Mouse (Mus musculus) lung, postnatal 36 days (tissue): ENCODE results near the gene Cttnbp2nl.

Experiments
- DNase-seq: peaks from one replicate; pipeline ENCODE4 v3.0.0; 2022; ENCODE audit warnings: mixed read lengths

Cttnbp2nl gene

GRCm38 (mm10) chr3:104963331-104964276 lies 89.3 kb downstream of the Cttnbp2nl start:
- DNase-seq: no peak

GRCm38 (mm10) chr3:104962866-104963265 lies 90.1 kb downstream of the Cttnbp2nl start:
- DNase-seq: no peak

- no peak for DNase-seq
Observed at GRCm38 (mm10) chr3:104962141-104962611, 90.8 kb downstream of the Cttnbp2nl start.

GRCm38 (mm10) chr3:104961066-104962059 lies 91.6 kb downstream of the Cttnbp2nl start, which contains the start of gene Wnt2b:
Gene Wnt2b, minus strand, starts transcription at chr3:104961921.
- DNase-seq: no peak

GRCm38 (mm10) chr3:104960026-104961000 lies 92.6 kb downstream of the Cttnbp2nl start:
- DNase-seq: no peak

GRCm38 (mm10) chr3:104956131-104956581 lies 96.8 kb downstream of the Cttnbp2nl start:
- peak; percentile 81 for DNase-seq

- DNase-seq: no peak
Observed at GRCm38 (mm10) chr3:104954551-104954950, 98.4 kb downstream of the Cttnbp2nl start.

- no peak for DNase-seq
Observed at GRCm38 (mm10) chr3:104954137-104954536, 98.8 kb downstream of the Cttnbp2nl start.

GRCm38 (mm10) chr3:104952891-104953670 lies 99.9 kb downstream of the Cttnbp2nl start:
- DNase-seq: no peak
